Mouse (Mus musculus): ENCODE results near the gene Thap11.
A peak's percentile ranks its signal among the peaks of the same experiment; 100 is the strongest.

Gene Thap11

DNA sequence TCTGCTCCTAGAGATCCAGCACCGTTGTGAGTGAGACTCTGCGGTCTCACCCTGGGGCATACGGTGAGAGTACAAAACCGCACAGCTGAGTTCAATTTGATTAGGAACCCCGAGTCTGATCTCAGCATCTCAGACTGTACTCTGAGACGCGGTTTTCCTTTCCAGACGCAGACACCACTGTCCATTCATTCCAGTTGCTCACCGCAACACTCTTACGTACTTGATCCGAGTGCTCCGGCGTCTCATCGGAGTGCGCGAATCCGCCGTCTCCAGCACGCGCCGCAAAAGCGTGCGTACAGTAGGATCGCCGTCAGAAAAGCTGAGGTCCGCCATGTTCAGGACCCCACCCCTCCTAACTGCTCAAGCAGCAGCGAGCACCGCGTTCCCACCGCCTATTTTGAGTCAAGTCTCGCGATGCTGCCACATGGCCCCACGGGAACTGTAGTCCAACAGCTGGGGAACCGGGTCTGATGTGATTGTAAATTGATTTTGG is 3.2 kb upstream of the Thap11 start:
- DNase-seq (ENCODE audit: low read depth, low spot score), result peak; percentile 78

DNA sequence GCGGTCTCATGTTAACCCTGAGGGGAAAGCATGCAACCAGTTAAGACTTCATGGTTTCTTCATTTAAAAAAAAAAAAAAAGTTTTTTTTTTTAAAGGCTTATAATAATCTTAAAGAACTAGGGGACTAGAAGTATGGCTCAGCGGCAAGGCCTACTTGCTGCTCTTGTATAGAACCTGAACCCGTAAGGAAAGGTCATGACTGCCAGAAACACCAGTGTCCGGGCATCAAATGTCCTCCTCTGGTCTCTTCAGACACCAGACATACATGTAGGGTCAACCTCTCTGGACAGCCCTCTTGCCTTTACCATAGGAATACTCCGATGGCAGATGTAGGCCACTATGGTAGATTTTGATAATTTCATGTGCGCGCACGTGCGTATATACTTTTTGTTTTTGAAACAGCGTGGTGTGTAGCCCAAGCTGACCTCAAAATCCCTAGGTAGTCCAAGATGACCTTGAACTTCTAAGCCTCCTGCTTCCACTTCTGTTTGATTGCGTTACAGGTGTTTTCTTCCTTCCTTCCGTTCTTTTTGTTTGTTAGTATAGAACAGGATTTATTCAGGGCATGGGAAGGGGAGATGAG is 2.7 kb upstream of the Thap11 start:
- DNase-seq (ENCODE audit: low read depth, low spot score), result no peak

DNA sequence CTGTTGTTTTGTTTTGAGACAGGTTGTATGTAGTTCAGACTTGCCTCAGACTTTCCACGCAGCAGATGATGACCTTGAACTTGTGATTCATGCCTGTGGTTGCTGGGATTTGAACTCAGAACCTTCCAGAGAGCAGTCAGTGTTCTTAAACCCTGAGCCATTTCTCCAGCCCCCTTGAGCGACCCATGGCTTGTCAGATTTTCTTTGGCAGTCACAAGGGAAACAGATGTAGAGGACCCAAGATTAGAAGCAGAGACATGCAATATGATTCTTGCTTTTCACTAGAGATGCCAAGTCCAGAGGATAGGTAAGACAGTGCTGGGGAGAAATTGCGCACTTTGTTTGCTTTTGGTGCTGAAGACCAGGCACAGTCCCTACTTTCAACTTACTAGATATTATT is 1.8 kb upstream of the Thap11 start, which contains the start of gene Cenpt:
Gene Cenpt (minus strand): TSS at position 101 of the 400 bp plus-strand sequence.
- DNase-seq (ENCODE audit: low read depth, low spot score), result no peak

DNA sequence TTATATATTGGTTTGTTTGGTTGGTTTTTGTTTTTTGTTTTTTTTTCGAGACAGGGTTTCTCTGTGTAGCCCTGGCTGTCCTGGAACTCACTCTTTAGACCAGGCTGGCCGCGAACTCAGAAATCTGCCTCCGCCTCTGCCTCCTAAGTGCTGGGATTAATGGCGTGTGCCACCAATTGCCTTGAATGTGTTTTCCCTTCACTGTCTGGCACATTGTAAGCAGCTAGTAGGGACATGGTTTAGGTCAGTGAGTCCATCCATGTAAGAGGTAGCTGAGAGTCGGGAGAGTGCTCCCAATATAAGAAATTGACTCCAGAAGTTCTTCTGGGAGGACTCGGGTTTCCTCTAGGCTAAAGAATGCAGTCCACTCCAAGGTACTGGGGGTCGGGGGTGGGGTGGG is 629 bp upstream of the Thap11 start:
- no peak for DNase-seq (ENCODE audit: low read depth, low spot score)

DNA sequence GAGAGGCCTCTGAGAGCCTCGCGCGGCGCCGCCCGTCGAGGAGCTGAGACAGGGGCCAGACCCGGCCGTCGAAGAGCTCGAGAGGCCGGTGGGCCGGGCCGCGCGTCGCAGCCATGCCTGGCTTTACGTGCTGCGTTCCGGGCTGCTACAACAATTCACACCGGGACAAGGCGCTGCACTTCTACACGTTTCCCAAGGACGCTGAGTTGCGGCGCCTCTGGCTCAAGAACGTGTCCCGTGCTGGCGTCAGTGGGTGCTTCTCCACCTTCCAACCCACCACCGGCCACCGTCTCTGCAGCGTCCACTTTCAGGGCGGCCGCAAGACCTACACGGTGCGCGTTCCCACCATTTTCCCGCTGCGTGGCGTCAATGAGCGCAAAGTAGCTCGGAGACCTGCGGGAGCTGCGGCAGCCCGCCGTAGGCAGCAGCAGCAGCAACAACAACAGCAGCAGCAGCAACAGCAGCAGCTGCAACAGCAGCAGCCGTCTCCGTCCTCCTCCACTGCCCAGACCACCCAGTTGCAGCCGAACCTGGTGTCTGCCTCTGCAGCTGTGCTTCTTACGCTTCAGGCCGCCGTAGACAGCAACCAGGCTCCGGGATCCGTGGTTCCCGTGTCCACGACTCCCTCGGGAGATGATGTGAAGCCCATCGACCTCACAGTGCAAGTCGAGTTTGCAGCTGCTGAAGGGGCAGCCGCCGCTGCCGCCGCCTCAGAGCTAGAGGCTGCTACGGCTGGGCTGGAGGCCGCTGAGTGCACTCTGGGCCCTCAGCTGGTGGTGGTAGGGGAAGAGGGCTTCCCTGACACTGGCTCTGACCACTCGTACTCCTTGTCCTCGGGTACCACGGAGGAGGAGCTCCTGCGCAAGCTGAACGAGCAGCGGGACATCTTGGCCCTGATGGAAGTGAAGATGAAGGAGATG is 576 bp downstream of the Thap11 start:
- no peak for DNase-seq (ENCODE audit: low read depth, low spot score)

DNA sequence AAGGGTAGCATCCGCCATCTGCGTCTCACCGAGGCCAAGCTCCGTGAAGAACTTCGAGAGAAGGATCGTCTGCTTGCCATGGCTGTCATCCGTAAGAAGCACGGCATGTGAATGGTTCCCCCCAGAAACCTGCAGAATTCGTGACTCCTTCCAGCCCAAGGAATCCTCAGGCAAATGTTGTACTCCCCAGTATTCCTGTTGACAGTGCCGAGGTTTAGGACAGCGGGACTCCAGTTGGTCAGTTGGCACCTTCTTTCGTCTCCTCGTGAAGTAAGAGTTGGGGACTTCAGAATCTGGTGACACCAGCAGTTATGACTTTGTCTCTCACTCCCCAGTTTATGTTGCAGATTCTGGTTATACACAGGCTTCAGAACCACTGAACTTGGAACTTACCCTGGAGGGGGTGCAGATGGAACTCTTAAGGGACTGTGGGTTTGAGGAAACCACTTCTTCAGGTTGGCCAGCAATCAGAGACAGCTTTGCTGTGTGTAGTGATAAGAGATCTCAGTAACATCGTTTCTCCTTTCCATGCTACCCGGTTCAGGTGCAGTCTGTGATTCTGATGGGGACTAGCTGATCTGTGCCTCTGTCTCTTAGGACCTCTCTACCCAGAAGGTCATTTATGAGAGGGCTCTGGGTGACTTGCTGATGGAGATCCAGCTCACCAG is 1.4 kb downstream of the Thap11 start:
- no peak for DNase-seq (ENCODE audit: low read depth, low spot score)

DNA sequence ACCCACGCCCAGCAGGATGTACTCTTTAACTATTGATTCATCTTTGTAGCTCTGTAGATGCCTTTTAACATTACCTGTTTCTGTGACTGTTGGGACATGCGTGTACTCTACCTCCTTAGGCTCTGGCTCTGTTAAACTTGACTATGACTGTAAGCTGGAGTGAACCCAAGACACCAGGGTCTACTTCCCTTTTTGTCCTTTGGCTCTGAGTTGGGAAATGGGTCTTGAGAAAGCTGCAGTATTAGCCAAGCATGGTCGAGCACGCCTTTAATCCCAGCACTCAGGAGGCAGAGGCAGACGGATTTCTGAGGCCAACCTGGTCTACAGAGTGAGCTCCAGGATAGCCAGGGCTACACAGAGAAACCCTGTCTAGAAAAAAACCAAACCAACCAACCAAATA is 3.6 kb downstream of the Thap11 start:
- DNase-seq (ENCODE audit: low read depth, low spot score), result no peak

DNA sequence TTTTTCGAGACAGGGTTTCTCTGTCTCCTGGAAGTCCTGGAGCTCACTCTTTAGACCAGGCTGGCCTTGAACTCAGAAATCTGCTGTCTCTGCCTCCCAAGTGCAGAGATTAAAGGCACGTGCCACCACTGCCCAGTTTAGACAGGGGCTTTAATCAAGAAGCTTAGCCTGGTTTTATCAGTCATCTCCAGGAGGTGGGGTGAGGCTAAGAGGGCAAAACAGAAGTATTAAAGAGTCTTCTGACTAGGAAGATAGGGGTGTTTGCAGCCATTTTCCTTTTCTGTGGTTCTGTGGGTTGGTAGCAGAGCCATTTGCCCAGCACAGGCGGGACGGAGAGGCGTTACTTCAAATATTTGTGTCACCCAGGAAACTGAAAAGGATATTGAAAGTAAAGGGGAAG is 4.4 kb downstream of the Thap11 start:
- no peak for DNase-seq (ENCODE audit: low read depth, low spot score)

DNA sequence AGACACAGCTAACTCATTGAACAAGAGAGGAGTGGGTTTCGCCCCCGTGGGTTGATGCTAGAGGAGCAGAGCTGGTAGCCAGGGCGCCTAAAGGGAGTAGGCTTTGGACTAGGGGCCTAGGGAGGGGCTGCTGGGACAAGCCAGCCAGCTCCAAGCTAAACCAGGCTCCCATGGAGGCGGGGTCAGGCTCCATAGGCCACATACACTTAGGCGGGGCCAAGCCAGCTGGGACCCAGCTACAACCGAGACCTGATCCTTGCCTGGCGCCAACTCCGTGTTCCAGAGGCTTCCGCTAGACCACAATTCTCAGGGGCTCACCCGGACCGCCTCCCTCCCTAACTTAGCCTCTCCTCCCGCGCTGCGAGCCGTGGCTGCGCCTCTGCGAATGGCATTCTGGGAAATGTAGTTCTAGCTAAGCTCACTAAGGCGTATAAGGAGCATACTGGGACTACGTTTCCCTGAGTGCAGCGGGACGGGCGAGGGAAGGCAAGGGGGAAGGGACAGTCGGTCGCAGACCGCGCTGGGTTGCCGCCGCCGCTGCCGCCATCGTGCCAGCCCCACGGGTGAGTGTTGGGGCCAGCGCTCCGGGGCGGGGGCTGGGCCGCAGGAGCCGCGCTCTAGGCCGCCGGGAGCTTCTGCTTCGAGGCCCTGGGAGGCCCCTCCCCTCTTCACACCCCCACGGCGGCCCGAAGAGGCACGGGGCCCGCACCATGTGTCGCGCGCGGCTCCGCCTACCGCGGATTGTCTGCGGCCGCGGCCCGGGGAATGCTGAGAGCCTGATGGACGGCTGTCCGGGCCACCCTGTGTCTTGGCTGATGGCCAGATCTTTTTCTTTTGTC is 5.4 kb downstream of the Thap11 start, which contains the start of gene Nutf2:
Gene Nutf2 (plus strand): TSS at position 438 of the 839 bp plus-strand sequence.
- peak; percentile 91 for DNase-seq (ENCODE audit: low read depth, low spot score)

DNA sequence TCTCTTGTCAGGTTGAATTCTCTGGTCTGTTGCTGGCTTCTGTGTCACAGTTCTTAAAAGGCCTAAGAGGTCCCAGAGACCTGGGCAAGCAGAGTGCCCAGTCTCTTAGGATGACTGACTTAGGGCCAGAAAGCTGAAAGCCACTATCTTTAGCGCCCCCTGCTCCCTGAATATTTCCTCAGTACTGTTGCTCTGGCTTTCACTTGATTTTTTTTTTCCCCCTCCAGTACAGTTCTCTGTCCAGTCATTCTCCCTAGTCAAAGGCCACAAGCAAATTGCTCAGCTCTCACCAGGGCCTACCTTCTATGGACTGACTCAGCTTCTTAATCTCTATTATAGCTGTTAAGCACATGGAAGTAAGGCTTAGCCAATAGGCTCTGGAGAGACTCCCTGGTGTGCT is 7.0 kb downstream of the Thap11 start:
- no peak for DNase-seq (ENCODE audit: low read depth, low spot score)

DNA sequence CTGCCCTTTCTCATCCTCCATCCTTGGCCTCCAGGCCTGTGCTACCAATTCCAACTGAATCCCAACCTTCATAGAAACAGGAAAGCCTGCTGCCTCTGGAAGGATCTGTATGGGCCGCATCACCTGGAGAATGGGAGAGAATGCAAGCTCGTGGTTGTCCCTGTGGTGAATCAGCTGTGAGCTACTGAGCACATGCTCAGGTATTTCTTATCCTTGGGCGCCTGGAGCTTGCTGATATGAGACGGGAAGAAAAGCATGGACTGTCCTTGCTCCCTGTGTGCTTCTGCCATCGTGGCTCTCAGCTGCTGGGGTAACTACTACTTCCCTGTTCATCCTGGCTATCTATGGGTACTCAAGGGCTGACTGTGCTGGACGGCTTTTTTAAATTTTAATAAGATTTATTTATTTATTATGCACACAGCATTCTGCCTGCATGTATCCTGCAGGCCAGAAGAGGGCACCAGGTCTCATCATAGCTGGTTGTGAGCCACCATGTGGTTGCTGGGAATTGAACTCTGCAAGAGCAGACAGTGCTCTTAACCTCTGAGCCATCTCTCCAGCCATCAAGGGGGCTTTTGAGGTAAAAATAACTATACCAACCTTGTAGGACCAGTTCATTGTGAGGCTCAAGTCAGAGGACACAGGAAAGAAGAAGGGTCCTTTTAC is 11.6 kb downstream of the Thap11 start:
- no peak for DNase-seq (ENCODE audit: low read depth, low spot score)

DNA sequence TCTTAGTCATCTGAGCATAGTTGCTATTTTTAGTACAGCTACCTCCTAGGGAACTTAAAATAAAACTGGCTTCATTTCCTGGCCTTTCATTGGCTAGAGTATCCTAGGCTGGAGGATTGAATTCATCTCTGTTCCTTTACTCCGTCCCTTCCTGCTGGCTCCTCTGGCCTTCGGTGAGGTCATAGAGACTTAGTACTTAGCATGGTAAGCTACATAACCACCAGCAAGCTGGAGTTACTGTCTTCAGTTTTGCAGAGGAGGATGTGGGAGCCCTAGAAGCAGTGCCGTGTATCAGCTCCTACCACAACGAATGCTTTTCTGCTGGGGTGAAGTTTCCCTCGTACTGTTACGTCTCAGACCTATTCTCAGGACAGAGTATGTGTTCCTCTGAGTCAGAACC is 19.4 kb downstream of the Thap11 start:
- no peak for DNase-seq (ENCODE audit: low read depth, low spot score)

DNA sequence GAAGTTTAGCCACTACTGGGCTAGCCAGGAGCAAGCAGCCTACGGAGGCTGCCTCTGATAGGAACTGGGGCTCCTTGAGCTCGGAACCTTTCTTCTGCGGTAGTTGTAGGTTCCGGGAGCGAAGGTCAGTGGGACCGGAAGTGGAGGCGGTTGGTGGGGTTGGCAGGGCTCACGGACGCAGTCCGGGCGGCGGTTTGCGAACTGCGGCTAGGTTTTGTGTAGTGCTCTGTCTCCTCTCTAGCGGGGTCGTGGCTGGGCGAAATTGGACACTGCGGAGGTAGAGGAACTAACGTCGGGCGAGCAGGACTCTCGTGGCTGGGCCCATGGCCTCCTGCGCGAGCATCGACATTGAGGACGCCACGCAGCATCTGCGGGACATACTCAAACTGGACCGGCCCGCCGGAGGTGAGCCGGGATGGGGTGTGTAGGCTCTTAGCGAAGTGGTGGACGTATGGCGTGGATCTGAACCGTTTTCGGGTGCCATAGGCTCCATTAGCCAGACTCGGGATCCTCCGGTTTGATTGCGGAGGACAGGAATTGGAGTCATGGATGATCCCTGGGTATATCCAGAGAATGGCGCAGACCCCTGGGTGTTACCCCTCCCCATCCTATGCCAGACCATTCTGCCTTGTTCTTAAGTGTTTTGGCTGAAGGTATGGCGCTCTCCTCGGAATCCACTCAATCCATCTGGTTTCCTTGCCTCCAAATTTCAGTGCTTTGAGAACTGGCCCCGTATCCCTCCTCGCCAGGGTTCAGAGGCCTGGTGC is 26.0 kb downstream of the Thap11 start, which contains the start of gene Edc4:
Gene Edc4 (plus strand): TSS at position 128 of the 767 bp plus-strand sequence.
- DNase-seq (ENCODE audit: low read depth, low spot score), result peak; percentile 77

DNA sequence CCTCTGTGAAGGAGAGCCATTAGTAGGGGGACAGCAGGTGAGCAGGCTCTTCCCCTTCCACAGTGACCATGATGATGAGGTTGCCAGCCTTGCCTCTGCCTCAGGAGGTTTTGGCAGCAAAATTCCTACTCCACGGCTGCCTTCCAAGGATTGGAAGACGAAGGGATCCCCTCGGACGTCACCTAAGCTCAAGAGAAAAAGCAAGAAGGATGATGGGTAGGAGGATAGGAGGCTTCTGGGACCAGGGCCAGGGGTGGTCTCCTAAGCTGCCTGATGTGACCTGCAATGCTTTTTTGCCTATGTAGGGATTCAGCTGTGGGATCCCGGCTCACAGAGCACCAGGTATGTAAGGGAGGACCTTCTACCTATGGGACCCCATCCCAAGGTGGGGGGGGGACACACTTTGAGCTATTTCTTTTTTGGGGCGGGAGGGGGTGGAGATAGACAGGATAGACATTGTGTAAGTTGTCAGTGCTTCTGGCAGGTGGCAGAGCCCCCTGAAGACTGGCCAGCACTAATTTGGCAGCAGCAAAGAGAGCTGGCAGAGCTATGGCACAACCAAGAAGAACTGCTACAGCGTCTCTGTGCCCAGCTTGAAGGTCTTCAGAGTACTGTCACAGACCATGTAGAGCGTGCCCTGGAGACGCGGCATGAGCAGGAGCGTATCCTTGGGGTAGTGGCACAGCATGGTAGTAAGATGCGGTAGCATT is 35.0 kb downstream of the Thap11 start:
- no peak for DNase-seq (ENCODE audit: low read depth, low spot score)

DNA sequence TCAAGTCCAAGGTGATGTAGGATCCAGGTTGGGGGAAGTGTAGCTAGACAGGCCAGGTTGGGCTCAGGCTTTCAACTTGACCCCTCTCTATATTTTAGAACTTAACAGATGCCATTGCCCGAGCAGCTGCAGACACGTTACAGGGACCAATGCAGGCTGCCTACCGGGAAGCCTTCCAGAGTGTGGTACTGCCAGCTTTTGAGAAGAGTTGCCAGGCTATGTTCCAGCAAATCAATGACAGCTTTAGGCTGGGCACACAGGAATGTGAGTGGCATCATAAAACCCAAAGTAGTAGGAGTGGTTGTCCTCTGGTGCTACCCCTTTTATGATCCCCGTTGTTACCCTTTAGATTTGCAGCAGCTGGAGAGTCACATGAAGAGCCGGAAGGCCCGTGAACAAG is 35.9 kb downstream of the Thap11 start:
- no peak for DNase-seq (ENCODE audit: low read depth, low spot score)

DNA sequence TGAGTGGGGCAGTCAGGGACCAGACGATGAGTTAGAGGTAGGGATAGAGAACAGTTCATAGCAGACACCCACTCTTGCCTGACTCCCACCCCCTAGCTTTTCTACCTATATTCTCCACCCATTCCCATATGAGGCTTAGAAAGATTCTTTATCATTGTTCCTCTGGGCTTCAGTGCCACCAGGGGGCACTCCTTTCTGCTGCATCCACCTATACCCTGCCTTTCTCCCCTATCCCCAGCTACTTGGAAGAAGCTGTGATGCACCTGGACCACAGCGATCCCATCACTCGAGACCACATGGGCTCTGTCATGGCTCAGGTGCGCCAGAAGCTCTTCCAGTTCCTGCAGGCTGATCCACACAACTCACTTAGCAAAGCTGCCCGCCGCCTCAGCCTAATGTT is 37.5 kb downstream of the Thap11 start:
- no peak for DNase-seq (ENCODE audit: low read depth, low spot score)

DNA sequence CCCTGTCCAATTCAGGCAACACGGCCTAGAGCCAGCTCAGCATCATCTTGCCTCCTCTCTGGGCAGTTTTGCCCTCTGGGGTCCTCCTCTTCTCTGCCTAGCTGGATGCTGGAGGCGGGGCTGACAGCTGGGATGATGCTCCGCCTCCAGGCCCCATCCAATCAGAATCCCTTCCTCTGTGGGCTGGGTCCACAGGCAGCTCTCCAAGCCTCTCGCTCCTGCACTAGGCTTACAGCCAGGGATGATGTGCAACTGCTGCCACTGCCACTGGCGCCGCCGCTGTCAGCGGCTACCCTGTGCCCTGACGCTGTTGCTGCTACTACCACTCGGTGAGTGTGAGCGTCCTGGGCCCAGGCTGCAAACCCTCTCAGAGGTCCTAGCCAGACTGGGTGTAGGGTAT is 38.4 kb downstream of the Thap11 start, which contains the start of gene Nrn1l:
Gene Nrn1l (plus strand): TSS at position 229 of the 400 bp plus-strand sequence.
- DNase-seq (ENCODE audit: low read depth, low spot score), result no peak

DNA sequence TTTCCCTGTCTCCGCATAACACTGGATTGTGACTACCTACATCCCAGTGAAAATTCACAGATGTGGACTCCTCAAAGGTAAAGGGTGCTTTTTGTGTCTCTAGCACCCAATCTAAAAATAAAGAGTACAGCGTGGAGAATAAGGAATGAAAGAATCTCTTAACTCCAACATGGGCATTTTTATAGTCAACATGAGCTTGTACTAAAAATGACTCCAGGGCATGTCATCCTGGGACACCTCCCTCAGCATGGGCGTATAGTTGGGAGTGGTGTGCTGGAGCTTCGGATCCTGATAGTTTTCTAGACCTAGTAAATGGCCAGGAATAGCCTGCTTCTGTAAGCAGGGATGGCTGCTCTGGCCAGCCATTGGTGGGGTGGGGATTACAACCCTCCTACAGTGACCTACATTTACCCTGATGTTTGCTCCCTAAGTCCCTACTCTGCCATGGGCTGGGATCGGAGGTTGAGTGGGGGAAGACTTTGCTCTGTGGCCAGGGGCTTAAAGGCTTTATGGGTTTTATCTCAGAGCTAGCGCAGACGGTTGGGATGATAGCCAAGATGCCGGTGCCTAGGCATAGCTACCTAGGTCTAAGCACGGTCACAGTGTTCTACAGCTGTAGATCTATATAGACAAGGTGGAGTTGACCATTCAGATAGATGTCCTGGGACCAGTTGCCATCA is 43.0 kb downstream of the Thap11 start:
- DNase-seq (ENCODE audit: low read depth, low spot score), result no peak

Data from c-Kit-negative CD71-positive TER-119-positive erythroid progenitor cells, embryonic 14.5 days (primary cell).